Mouse (Mus musculus): Measurements from ENCODE around the gene Comt. TPM values are rescaled to one million over a fixed set of nuclear protein-coding genes. Genes with fewer than 3 reads are reported as not detected.

Comt gene
- polyA plus RNA-seq, 1 experiment from 2014 or later = 60.8 TPM

GRCm38 (mm10) chr16:18376297-18376954, 50.2 kb downstream of the Comt start:
- Histone ChIP-seq H3K36me3 (ENCODE audit: control insufficient read depth, insufficient read depth, low read length) (no peaks in the 10 kb centered on the region), H3K9ac (ENCODE audit: low read length) (no peak overlapping the region), H3K27ac (ENCODE audit: low read depth, low read length) (no peak overlapping the region), H3K9me3 (ENCODE audit: control insufficient read depth, low read length) (no peaks in the 10 kb centered on the region), H3K4me2 (ENCODE audit: low read depth) (no peak overlapping the region), H3K4me1 (ENCODE audit: control insufficient read depth, insufficient read depth, low read length) (peaks cover 33% of the 10 kb centered on the region), H3K4me3 (ENCODE audit: low read depth, low read length) (no peak overlapping the region), H3K27me3 (ENCODE audit: control insufficient read depth, insufficient read depth, low read length) (no peaks in the 10 kb centered on the region)
- DNase-seq (ENCODE audit: low spot score) (no peak), ATAC-seq (ENCODE audit: insufficient read depth, low FRiP score, low TSS enrichment) (no peak)
- WGBS = 87% methylated on average over 7 of the region's 7 CpGs

- DNase-seq (ENCODE audit: low spot score) (no peak), ATAC-seq (ENCODE audit: insufficient read depth, low FRiP score, low TSS enrichment) (no peak)
- H3K9me3 ChIP-seq (ENCODE audit: control insufficient read depth, low read length) = no peaks in the 10 kb centered on the region
- WGBS = 88% methylated on average over 4 of the region's 4 CpGs
- peaks cover 9% of the 10 kb centered on the region for H3K4me1 ChIP-seq (ENCODE audit: control insufficient read depth, insufficient read depth, low read length)
- H3K4me2 ChIP-seq (ENCODE audit: low read depth) = no peak overlapping the region
- H3K9ac ChIP-seq (ENCODE audit: low read length) = no peak overlapping the region
- H3K4me3 ChIP-seq (ENCODE audit: low read depth, low read length) = no peak overlapping the region
- H3K27me3 ChIP-seq (ENCODE audit: control insufficient read depth, insufficient read depth, low read length) = no peaks in the 10 kb centered on the region
- no peak overlapping the region for H3K27ac ChIP-seq (ENCODE audit: low read depth, low read length)
- no peaks in the 10 kb centered on the region for H3K36me3 ChIP-seq (ENCODE audit: control insufficient read depth, insufficient read depth, low read length)
Measured at GRCm38 (mm10) chr16:18373632-18374031, 53.0 kb downstream of the Comt start.

DNA sequence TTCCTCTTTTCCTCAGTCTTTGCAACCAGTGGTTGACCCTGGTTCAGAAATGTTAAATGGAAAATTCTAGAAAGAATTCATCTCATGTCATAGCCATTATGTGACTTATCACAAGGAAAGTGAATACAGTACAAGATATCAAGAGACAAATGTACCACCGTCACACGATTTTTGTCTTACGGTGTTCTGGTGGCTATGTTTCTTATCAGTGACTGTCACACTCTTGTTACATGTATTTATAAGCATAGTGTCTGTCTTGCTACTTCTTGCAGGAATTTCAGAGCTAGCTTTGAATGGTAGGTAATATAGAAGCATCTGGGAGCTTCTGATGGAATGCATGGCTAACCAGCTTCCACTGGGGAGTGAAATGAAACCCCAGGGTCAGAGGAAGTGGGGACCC, 56.5 kb downstream of the Comt start:
- H3K9ac ChIP-seq (ENCODE audit: low read length) = no peak overlapping the region
- H3K27ac ChIP-seq (ENCODE audit: low read depth, low read length) = no peak overlapping the region
- H3K27me3 ChIP-seq (ENCODE audit: control insufficient read depth, insufficient read depth, low read length) = no peaks in the 10 kb centered on the region
- ATAC-seq (ENCODE audit: insufficient read depth, low FRiP score, low TSS enrichment) = no peak
- 95% methylated on average over 3 of the region's 3 CpGs for WGBS
- no peaks in the 10 kb centered on the region for H3K4me1 ChIP-seq (ENCODE audit: control insufficient read depth, insufficient read depth, low read length)
- no peaks in the 10 kb centered on the region for H3K36me3 ChIP-seq (ENCODE audit: control insufficient read depth, insufficient read depth, low read length)
- no peak for DNase-seq (ENCODE audit: low spot score)
- H3K4me3 ChIP-seq (ENCODE audit: low read depth, low read length) = no peak overlapping the region
- H3K4me2 ChIP-seq (ENCODE audit: low read depth) = no peak overlapping the region
- no peaks in the 10 kb centered on the region for H3K9me3 ChIP-seq (ENCODE audit: control insufficient read depth, low read length)

- Histone ChIP-seq H3K4me2 (ENCODE audit: low read depth) (no peak overlapping the region), H3K4me3 (ENCODE audit: low read depth, low read length) (no peak overlapping the region), H3K27ac (ENCODE audit: low read depth, low read length) (no peak overlapping the region), H3K9ac (ENCODE audit: low read length) (no peak overlapping the region), H3K27me3 (ENCODE audit: control insufficient read depth, insufficient read depth, low read length) (no peaks in the 10 kb centered on the region), H3K4me1 (ENCODE audit: control insufficient read depth, insufficient read depth, low read length) (no peaks in the 10 kb centered on the region), H3K9me3 (ENCODE audit: control insufficient read depth, low read length) (no peaks in the 10 kb centered on the region), H3K36me3 (ENCODE audit: control insufficient read depth, insufficient read depth, low read length) (no peaks in the 10 kb centered on the region)
- no peak for DNase-seq (ENCODE audit: low spot score)
- no peak for ATAC-seq (ENCODE audit: insufficient read depth, low FRiP score, low TSS enrichment)
- whole genome bisulfite sequencing = 83% methylated on average over 4 of the region's 4 CpGs
Measured at GRCm38 (mm10) chr16:18366849-18367248, 59.8 kb downstream of the Comt start.

GRCm38 (mm10) chr16:18362948-18363347, 63.7 kb downstream of the Comt start:
- H3K27me3 ChIP-seq (ENCODE audit: control insufficient read depth, insufficient read depth, low read length) = no peaks in the 10 kb centered on the region
- H3K4me1 ChIP-seq (ENCODE audit: control insufficient read depth, insufficient read depth, low read length) = no peaks in the 10 kb centered on the region
- no peaks in the 10 kb centered on the region for H3K9me3 ChIP-seq (ENCODE audit: control insufficient read depth, low read length)
- no peak overlapping the region for H3K4me3 ChIP-seq (ENCODE audit: low read depth, low read length)
- H3K36me3 ChIP-seq (ENCODE audit: control insufficient read depth, insufficient read depth, low read length) = no peaks in the 10 kb centered on the region
- 77% methylated on average over 8 of the region's 8 CpGs for WGBS
- H3K4me2 ChIP-seq (ENCODE audit: low read depth) = no peak overlapping the region
- ATAC-seq (ENCODE audit: insufficient read depth, low FRiP score, low TSS enrichment) (no peak), DNase-seq (ENCODE audit: low spot score) (no peak)
- H3K27ac ChIP-seq (ENCODE audit: low read depth, low read length) = no peak overlapping the region
- H3K9ac ChIP-seq (ENCODE audit: low read length) = no peak overlapping the region

- Histone ChIP-seq H3K27me3 (ENCODE audit: control insufficient read depth, insufficient read depth, low read length) (no peaks in the 10 kb centered on the region), H3K4me3 (ENCODE audit: low read depth, low read length) (no peak overlapping the region), H3K4me2 (ENCODE audit: low read depth) (no peak overlapping the region), H3K9me3 (ENCODE audit: control insufficient read depth, low read length) (no peaks in the 10 kb centered on the region), H3K4me1 (ENCODE audit: control insufficient read depth, insufficient read depth, low read length) (no peaks in the 10 kb centered on the region), H3K9ac (ENCODE audit: low read length) (no peak overlapping the region), H3K27ac (ENCODE audit: low read depth, low read length) (no peak overlapping the region), H3K36me3 (ENCODE audit: control insufficient read depth, insufficient read depth, low read length) (no peaks in the 10 kb centered on the region)
- 72% methylated on average over 6 of the region's 6 CpGs for WGBS
- ATAC-seq (ENCODE audit: insufficient read depth, low FRiP score, low TSS enrichment) = no peak
- DNase-seq (ENCODE audit: low spot score) = no peak
Measured at GRCm38 (mm10) chr16:18360151-18360805, 66.4 kb downstream of the Comt start.

- H3K27me3 ChIP-seq (ENCODE audit: control insufficient read depth, insufficient read depth, low read length) = no peaks in the 10 kb centered on the region
- H3K9ac ChIP-seq (ENCODE audit: low read length) = no peak overlapping the region
- H3K36me3 ChIP-seq (ENCODE audit: control insufficient read depth, insufficient read depth, low read length) = no peaks in the 10 kb centered on the region
- DNase-seq (ENCODE audit: low spot score) = no peak
- ATAC-seq (ENCODE audit: insufficient read depth, low FRiP score, low TSS enrichment) = no peak
- WGBS = 86% methylated on average over 6 of the region's 6 CpGs
- H3K4me1 ChIP-seq (ENCODE audit: control insufficient read depth, insufficient read depth, low read length) = no peaks in the 10 kb centered on the region
- H3K9me3 ChIP-seq (ENCODE audit: control insufficient read depth, low read length) = no peaks in the 10 kb centered on the region
- no peak overlapping the region for H3K4me3 ChIP-seq (ENCODE audit: low read depth, low read length)
- no peak overlapping the region for H3K27ac ChIP-seq (ENCODE audit: low read depth, low read length)
- H3K4me2 ChIP-seq (ENCODE audit: low read depth) = no peak overlapping the region
Measured at GRCm38 (mm10) chr16:18357977-18358376, 68.7 kb downstream of the Comt start.

- ATAC-seq (ENCODE audit: insufficient read depth, low FRiP score, low TSS enrichment) (no peak), DNase-seq (ENCODE audit: low spot score) (no peak)
- Histone ChIP-seq H3K4me1 (ENCODE audit: control insufficient read depth, insufficient read depth, low read length) (no peaks in the 10 kb centered on the region), H3K36me3 (ENCODE audit: control insufficient read depth, insufficient read depth, low read length) (no peaks in the 10 kb centered on the region), H3K27me3 (ENCODE audit: control insufficient read depth, insufficient read depth, low read length) (no peaks in the 10 kb centered on the region), H3K9ac (ENCODE audit: low read length) (no peak overlapping the region), H3K9me3 (ENCODE audit: control insufficient read depth, low read length) (no peaks in the 10 kb centered on the region), H3K4me3 (ENCODE audit: low read depth, low read length) (no peak overlapping the region), H3K4me2 (ENCODE audit: low read depth) (no peak overlapping the region), H3K27ac (ENCODE audit: low read depth, low read length) (no peak overlapping the region)
- 87% methylated on average over 1 of the region's 1 CpGs for WGBS
Measured at GRCm38 (mm10) chr16:18356961-18357360, 69.7 kb downstream of the Comt start.
